Mouse (Mus musculus) G1E (cell line): ENCODE measurements around the gene Olfr1039.

Source experiments
- CTCF ChIP-seq: IDR thresholded peaks from 2 replicates; pipeline ENCODE4 v1.5.1; 2012; ENCODE audit warnings: low read depth, low read length, inconsistent platforms, mixed read lengths
- GATA1 ChIP-seq: IDR thresholded peaks from 2 replicates; pipeline ENCODE4 v1.6.1; 2012; ENCODE audit warnings: borderline replicate concordance, low read length, inconsistent platforms, mixed read lengths
- GATA2 ChIP-seq: IDR thresholded peaks from 2 replicates; pipeline ENCODE4 v1.6.1; 2012; ENCODE audit warnings: low read depth, low read length, inconsistent platforms, borderline replicate concordance
- POLR2AphosphoS5 ChIP-seq: IDR thresholded peaks from 2 replicates; pipeline ENCODE4 v1.6.1; 2012; ENCODE audit warnings: low read depth, low read length, inconsistent platforms; ENCODE audit not compliant: insufficient replicate concordance
- TAL1 ChIP-seq: conservative IDR thresholded peaks from 2 replicates; pipeline ENCODE4 v1.6.1; 2012; ENCODE audit warnings: low read depth, low read length, inconsistent platforms, mixed read lengths

- TF ChIP-seq CTCF, result no peak
- no peak for TF ChIP-seq GATA1
- TF ChIP-seq TAL1, result no peak
- no peak for TF ChIP-seq POLR2AphosphoS5
- TF ChIP-seq GATA2, result no peak
Measured at GRCm38 (mm10) chr2:86135828-86136227, at the start of gene Olfr1039.
